Mouse (Mus musculus) CH12.LX (cell line): ENCODE measurements around the gene Exosc9. TPM values are rescaled to one million over a fixed set of nuclear protein-coding genes. Genes with fewer than 3 reads are reported as not detected.

Experiments
- DNase-seq: peaks from one replicate; pipeline ENCODE4 v3.0.0-alpha.2; 2013; ENCODE audit errors: extremely low read depth
- H3K27ac ChIP-seq: 2 replicates; pipeline ENCODE4 v1.5.1; 2012; ENCODE audit warnings: low read depth, mild to moderate bottlenecking, control low read depth, moderate library complexity; ENCODE audit not compliant: insufficient read depth
- H3K27me3 ChIP-seq: replicated peaks from 2 replicates; pipeline ENCODE3; 2012; ENCODE audit warnings: inconsistent platforms
- H3K36me3 ChIP-seq, 2 experiments: replicated peaks in 1 of 2; 2 replicates each; pipeline versions ENCODE3 to v1.6.1; 2012; ENCODE audit warnings: inconsistent platforms in 1 of 2, low read length in 1 of 2, mild to moderate bottlenecking in 1 of 2, mixed read lengths in 1 of 2, moderate library complexity in 1 of 2; ENCODE audit not compliant: control insufficient read depth in 1 of 2, insufficient read depth in 1 of 2
- H3K4me1 ChIP-seq, 2 experiments: 2 replicates each; pipeline ENCODE4 v1.6.1; 2012; ENCODE audit warnings: inconsistent platforms in 1 of 2, moderate library complexity in 1 of 2; ENCODE audit not compliant: insufficient read depth in 2 of 2, control insufficient read depth in 1 of 2
- H3K4me2 ChIP-seq: 2 replicates; pipeline ENCODE4 v1.6.1; 2012; ENCODE audit warnings: low read depth, mild to moderate bottlenecking, control low read depth; ENCODE audit not compliant: poor library complexity, insufficient read depth, severe bottlenecking
- H3K4me3 ChIP-seq, 3 experiments: fragments of 150-350 bp in 1 of 3; sonication (generic) in 1 of 3; replicated peaks in 1 of 3; 2 replicates each; pipeline versions ENCODE3 to v1.5.1; 2011 to 2012; ENCODE audit warnings: low read depth in 2 of 3, low read length in 2 of 3, mild to moderate bottlenecking in 2 of 3, moderate library complexity in 2 of 3, control low read depth in 1 of 3, improper control_type of control experiment in 1 of 3, inconsistent platforms in 1 of 3, mixed read lengths in 1 of 3; ENCODE audit not compliant: poor library complexity in 1 of 3
- H3K79me2 ChIP-seq: replicated peaks from 2 replicates; pipeline ENCODE4 v1.6.1; 2012; ENCODE audit warnings: mild to moderate bottlenecking, moderate library complexity; ENCODE audit not compliant: control insufficient read depth, poor library complexity, insufficient read depth, severe bottlenecking; ENCODE audit errors: extremely low read depth
- H3K9ac ChIP-seq: 2 replicates; pipeline ENCODE4 v1.6.1; 2012; ENCODE audit warnings: low read depth, mild to moderate bottlenecking, control low read depth, moderate library complexity; ENCODE audit not compliant: insufficient read depth
- H3K9me3 ChIP-seq: replicated peaks from 2 replicates; pipeline ENCODE3; 2012; ENCODE audit warnings: low read length, inconsistent platforms, mixed read lengths
- BHLHE40 ChIP-seq: IDR thresholded peaks from 2 replicates; pipeline ENCODE4 v1.6.1; 2011; ENCODE audit warnings: mild to moderate bottlenecking, low read depth, low read length, improper control_type of control experiment
- ELF1 ChIP-seq: IDR thresholded peaks from 2 replicates; pipeline ENCODE4 v1.6.1; 2014; ENCODE audit warnings: low read depth, mild to moderate bottlenecking, inconsistent platforms, low read length, improper control_type of control experiment
- EP300 ChIP-seq: IDR thresholded peaks from 2 replicates; pipeline ENCODE4 v1.6.1; 2011; ENCODE audit warnings: low read length, improper control_type of control experiment
- ETS1 ChIP-seq: conservative IDR thresholded peaks from 2 replicates; pipeline ENCODE4 v1.6.1; 2012; ENCODE audit warnings: low read depth, mild to moderate bottlenecking, inconsistent platforms, low read length, improper control_type of control experiment, moderate library complexity
- GABPA ChIP-seq: IDR thresholded peaks from 2 replicates; pipeline ENCODE4 v1.6.1; 2012; ENCODE audit warnings: low read depth, low read length, improper control_type of control experiment, inconsistent platforms; ENCODE audit not compliant: insufficient replicate concordance
- KAT2A ChIP-seq: IDR thresholded peaks from 2 replicates; pipeline ENCODE4 v1.6.1; 2012; ENCODE audit warnings: low read length, improper control_type of control experiment, inconsistent platforms; ENCODE audit not compliant: insufficient replicate concordance
- MAFK ChIP-seq: IDR thresholded peaks from 2 replicates; pipeline ENCODE4 v1.6.1; 2011; ENCODE audit warnings: low read length, improper control_type of control experiment; ENCODE audit not compliant: insufficient replicate concordance
- MAX ChIP-seq: IDR thresholded peaks from 2 replicates; pipeline ENCODE4 v1.6.1; 2011; ENCODE audit warnings: low read length, improper control_type of control experiment
- MAZ ChIP-seq: IDR thresholded peaks from 2 replicates; pipeline ENCODE4 v1.6.1; 2012; ENCODE audit warnings: low read depth, mild to moderate bottlenecking, inconsistent platforms, low read length, improper control_type of control experiment, moderate library complexity
- MEF2A ChIP-seq: IDR thresholded peaks from 2 replicates; pipeline ENCODE4 v1.6.1; 2014; ENCODE audit warnings: low read depth, mild to moderate bottlenecking, inconsistent platforms, low read length, improper control_type of control experiment, borderline replicate concordance
- MXI1 ChIP-seq: IDR thresholded peaks from 2 replicates; pipeline ENCODE4 v1.6.1; 2011; ENCODE audit warnings: mild to moderate bottlenecking, low read depth, low read length, improper control_type of control experiment
- NRF1 ChIP-seq: IDR thresholded peaks from 2 replicates; pipeline ENCODE4 v1.6.1; 2014; ENCODE audit warnings: low read depth, mild to moderate bottlenecking, inconsistent platforms, low read length, improper control_type of control experiment, moderate library complexity
- PAX5 ChIP-seq: IDR thresholded peaks from 2 replicates; pipeline ENCODE4 v1.6.1; 2012; ENCODE audit warnings: low read length, inconsistent platforms, mixed read lengths
- POLR2A ChIP-seq: IDR thresholded peaks from 2 replicates; pipeline ENCODE4 v1.6.1; 2011; ENCODE audit warnings: low read depth, mild to moderate bottlenecking, improper control_type of control experiment, low read length
- RAD21 ChIP-seq: IDR thresholded peaks from 2 replicates; pipeline ENCODE4 v1.6.1; 2011; ENCODE audit warnings: low read depth, mild to moderate bottlenecking, low read length, improper control_type of control experiment, moderate library complexity
- SIN3A ChIP-seq: IDR thresholded peaks from 2 replicates; pipeline ENCODE4 v1.6.1; 2012; ENCODE audit warnings: low read length, improper control_type of control experiment, inconsistent platforms
- SMC3 ChIP-seq: IDR thresholded peaks from 2 replicates; pipeline ENCODE4 v1.6.1; 2011; ENCODE audit warnings: low read depth, low read length, improper control_type of control experiment
- TBP ChIP-seq: conservative IDR thresholded peaks from 2 replicates; pipeline ENCODE4 v1.6.1; 2011; ENCODE audit warnings: low read depth, low read length, improper control_type of control experiment
- UBTF ChIP-seq: IDR thresholded peaks from 2 replicates; pipeline ENCODE4 v1.6.1; 2012; ENCODE audit warnings: low read depth, mild to moderate bottlenecking, inconsistent platforms, low read length, improper control_type of control experiment, moderate library complexity
- USF1 ChIP-seq: IDR thresholded peaks from 2 replicates; pipeline ENCODE4 v1.6.1; 2014; ENCODE audit warnings: low read depth, mild to moderate bottlenecking, inconsistent platforms, low read length, improper control_type of control experiment
- USF2 ChIP-seq: conservative IDR thresholded peaks from 2 replicates; pipeline ENCODE4 v1.6.1; 2011; ENCODE audit warnings: low read depth, low read length, improper control_type of control experiment
- dilution Hi-C: fragments of 300-500 bp; cut with MboI; formaldehyde crosslinking; loops from 2 replicates; pipeline ENCODE4 v1.14.3; 2020; ENCODE audit warnings: low sequenced_read_pairs; ENCODE audit not compliant: extremely low pct_unique_long_range_greater_than_20kb, extremely low pct_ligation_motif_present
- in situ Hi-C: fragments of 300-500 bp; cut with MboI; formaldehyde crosslinking; loops from 3 replicates; pipeline ENCODE4 v1.14.3; 2019; ENCODE audit warnings: low sequenced_read_pairs, low pct_ligation_motif_present, low pct_unique_long_range_greater_than_20kb, mixed read lengths
- polyA plus RNA-seq: library from polyadenylated mRNA; unstranded; fragments of >175 nt; gene quantifications from 2 replicates; pipeline ENCODE4 v1.2.1, GENCODE M21; 2012; ENCODE audit warnings: low read depth; ENCODE audit not compliant: insufficient read length
- total RNA-seq, 2 experiments: library from RNA; depleted of rRNA; stranded (reverse); fragments of 300-350 nt in 1 of 2; fragments of >200 nt in 1 of 2; gene quantifications; 2 replicates each; pipeline ENCODE4 v1.2.3; 2012 to 2014

Exosc9 gene
- total and polyA plus RNA-seq, 3 experiments: 60.6 to 149 (median 128) TPM

DNA sequence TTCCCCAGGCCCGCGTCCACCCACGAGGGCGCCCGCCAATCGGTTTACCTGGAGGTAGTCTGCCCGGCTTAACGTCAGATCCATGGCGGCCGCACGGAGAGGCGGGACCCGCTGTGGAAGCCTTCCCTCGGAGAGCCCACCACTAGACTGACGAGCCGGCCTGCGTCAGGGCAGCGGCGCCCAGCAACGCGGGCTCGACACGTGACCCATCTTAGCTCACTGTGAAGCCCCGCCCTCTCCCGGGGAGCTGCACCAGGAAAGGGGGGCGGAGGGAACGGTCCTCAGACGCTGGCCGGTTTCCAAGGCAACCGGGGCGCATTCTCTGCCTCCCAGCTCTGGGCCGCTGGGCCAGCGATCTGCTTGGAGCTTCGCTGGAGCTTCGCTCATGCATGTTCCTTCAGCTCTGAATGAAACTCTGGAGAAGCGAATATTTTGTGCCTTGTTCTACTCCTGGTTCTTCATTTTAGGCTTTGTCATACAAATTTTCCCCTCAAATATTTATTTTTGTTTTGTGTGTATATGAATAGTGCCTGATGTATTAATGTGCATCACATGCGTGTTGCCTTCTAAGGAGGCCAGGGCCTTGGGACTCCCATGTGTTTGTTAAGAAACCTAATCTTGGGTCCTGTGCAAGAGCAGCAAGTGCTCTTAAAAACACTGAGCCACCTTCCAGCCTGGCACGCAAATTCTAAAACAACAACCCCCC, 60.9 kb downstream of the Exosc9 start, which contains the start of gene Bbs7:
TSS of gene Bbs7 (minus strand) at position 276 of the 706 bp plus-strand sequence.
- Histone ChIP-seq H3K9ac (no peak within 1 kb of the TSS; the same call in 1 of the 2 replicates), H3K79me2 (no peaks in the 10 kb centered on the region), H3K4me3 (peak within 1 kb of the TSS; percentile 16 to 63 (median 56)), H3K9me3 (no peaks in the 10 kb centered on the region), H3K36me3 (no peaks in the 10 kb centered on the region), H3K27ac (no peak within 1 kb of the TSS), H3K27me3 (no peaks in the 10 kb centered on the region), H3K4me1 (peaks cover 2 to 8% of the 10 kb centered on the region in 2 experiments; a peak in 3 of 4 replicates)
- in situ Hi-C loops: no loop called here
- peak; percentile 91 for DNase-seq
- dilution Hi-C loops: no loop called here
- TF ChIP-seq TBP: no peak
- no peak for TF ChIP-seq EP300
- peak; percentile 90 for TF ChIP-seq USF1
- peak; percentile 17; the same call in 1 of the 2 replicates for TF ChIP-seq ELF1
- TF ChIP-seq UBTF: 0 out of 2 replicates have a peak, but pooled peaks have one; percentile 29
- no peak for TF ChIP-seq SMC3
- peak; percentile 85 for TF ChIP-seq SIN3A
- TF ChIP-seq RAD21: no peak
- TF ChIP-seq MEF2A: 0 out of 2 replicates have a peak, but pooled peaks have one; percentile 16
- peak; percentile 53 for TF ChIP-seq NRF1
- TF ChIP-seq BHLHE40: peak; percentile 86
- TF ChIP-seq USF2: peak; percentile 78
- TF ChIP-seq MAFK: no peak
- peak; percentile 79 for TF ChIP-seq MAX
- TF ChIP-seq MAZ: 0 out of 2 replicates have a peak, but pooled peaks have one; percentile 57
- 0 out of 2 replicates have a peak, but pooled peaks have one; percentile 24 for TF ChIP-seq KAT2A
- peak; percentile 53; the same call in 1 of the 2 replicates for TF ChIP-seq POLR2A
- TF ChIP-seq GABPA: no peak
- no peak; the same call in none of the 2 replicates for TF ChIP-seq ETS1
- TF ChIP-seq MXI1: peak; percentile 83
- TF ChIP-seq, all 38 proteins: peak for 13
- peak within 1 kb of the TSS; percentile 83 for H3K4me2 ChIP-seq

GRCm38 (mm10) chr3:36613908-36614255, 61.5 kb downstream of the Exosc9 start:
- Histone ChIP-seq H3K4me1 (peaks cover 2 to 8% of the 10 kb centered on the region in 2 experiments; a peak in 3 of 4 replicates), H3K9ac (no peak overlapping the region), H3K36me3 (no peaks in the 10 kb centered on the region), H3K4me2 (peak overlapping the region; percentile 83), H3K27ac (no peak overlapping the region), H3K4me3 (peak overlapping the region in 1 of 3 experiments; percentile 56), H3K9me3 (no peaks in the 10 kb centered on the region), H3K27me3 (no peaks in the 10 kb centered on the region), H3K79me2 (no peaks in the 10 kb centered on the region)
- TF ChIP-seq MAZ: no peak
- TF ChIP-seq PAX5: no peak
- dilution Hi-C loops (no loop called here), in situ Hi-C loops (no loop called here)
- DNase-seq: peak; percentile 23

Other genes starting within 250 kb of the Exosc9 start
- gene Anxa5, start 76.7 kb upstream of the Exosc9 start, total RNA-seq (2012; rRNA removed): 38.4 and 43.4 TPM in 2 replicates
- 30.8 and 35.4 TPM in 2 replicates for gene Anxa5, start 76.7 kb upstream of the Exosc9 start, total RNA-seq (2014; rRNA removed)
- 45.0 and 47.1 TPM in 2 replicates for gene Anxa5, start 76.7 kb upstream of the Exosc9 start, polyA plus RNA-seq
- gene 1810062G17Rik, start 76.7 kb upstream of the Exosc9 start, total RNA-seq (2012; rRNA removed): 3.1 and 3.3 TPM in 2 replicates
- gene 1810062G17Rik, start 76.7 kb upstream of the Exosc9 start, total RNA-seq (2014; rRNA removed): 3.2 and 3.9 TPM in 2 replicates
- gene 1810062G17Rik, start 76.7 kb upstream of the Exosc9 start, polyA plus RNA-seq: 2.2 and 3.1 TPM in 2 replicates
- gene Gm11549, start 30.8 kb upstream of the Exosc9 start, total RNA-seq (2012; rRNA removed): not detected in 2 replicates
- not detected in 2 replicates for gene Gm11549, start 30.8 kb upstream of the Exosc9 start, total RNA-seq (2014; rRNA removed)
- not detected in 2 replicates for gene Gm11549, start 30.8 kb upstream of the Exosc9 start, polyA plus RNA-seq
- 94.7 and 117 TPM in 2 replicates for gene Ccna2, start 19.5 kb downstream of the Exosc9 start, total RNA-seq (2012; rRNA removed)
- 240 and 277 TPM in 2 replicates for gene Ccna2, start 19.5 kb downstream of the Exosc9 start, total RNA-seq (2014; rRNA removed)
- 133 and 148 TPM in 2 replicates for gene Ccna2, start 19.5 kb downstream of the Exosc9 start, polyA plus RNA-seq
- 1.6 and 2.6 TPM in 2 replicates for gene Bbs7, start 60.9 kb downstream of the Exosc9 start, total RNA-seq (2012; rRNA removed)
- gene Bbs7, start 60.9 kb downstream of the Exosc9 start, total RNA-seq (2014; rRNA removed): 3.3 and 3.7 TPM in 2 replicates
- 6.6 and 7.0 TPM in 2 replicates for gene Bbs7, start 60.9 kb downstream of the Exosc9 start, polyA plus RNA-seq
- not detected in 2 replicates for gene Trpc3, start 137.6 kb downstream of the Exosc9 start, total RNA-seq (2012; rRNA removed)
- not detected in 2 replicates for gene Trpc3, start 137.6 kb downstream of the Exosc9 start, total RNA-seq (2014; rRNA removed)
- not detected in 2 replicates for gene Trpc3, start 137.6 kb downstream of the Exosc9 start, polyA plus RNA-seq